Mouse (Mus musculus) brain, embryonic 14.5 days (tissue): ENCODE measurements around the gene Clca3a1.

ENCODE experiments used
- CTCF ChIP-seq: fragments of 200-500 bp; IDR thresholded peaks from 2 replicates; pipeline ENCODE4 v1.5.1; 2012; ENCODE audit warnings: inconsistent platforms, mild to moderate bottlenecking, moderate library complexity, borderline replicate concordance; ENCODE audit not compliant: insufficient read depth, insufficient read length; ENCODE audit errors: extremely low read depth
- POLR2A ChIP-seq: fragments of 200-500 bp; IDR thresholded peaks from 2 replicates; pipeline ENCODE4 v1.6.1; 2012; ENCODE audit warnings: mild to moderate bottlenecking, inconsistent platforms, borderline replicate concordance; ENCODE audit not compliant: poor library complexity, insufficient read depth, insufficient read length, severe bottlenecking; ENCODE audit errors: extremely low read depth

DNA sequence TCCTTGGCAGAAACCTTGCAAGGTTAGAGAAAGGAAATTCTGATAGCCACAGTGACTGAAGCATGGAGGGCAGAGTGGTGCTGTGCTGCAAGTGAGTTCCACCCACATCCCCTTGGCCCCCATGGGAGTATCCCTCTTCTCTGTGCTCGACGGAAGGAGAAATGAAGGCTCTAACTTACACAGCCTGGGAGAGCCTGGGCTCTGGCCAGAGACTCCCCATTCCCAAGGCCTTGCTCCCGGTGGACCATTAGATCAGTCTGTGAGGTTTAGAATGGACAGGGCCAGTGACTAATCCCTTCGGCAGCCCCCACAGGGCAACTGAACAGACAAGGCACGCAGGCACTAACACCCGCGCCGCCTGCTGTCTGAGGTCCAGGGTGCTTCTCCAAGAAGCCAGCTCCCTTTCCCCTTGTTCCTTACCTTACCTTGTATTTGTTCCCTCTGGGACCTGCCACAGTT is 81.0 kb downstream of the Clca3a1 start:
- no peak for TF ChIP-seq CTCF
- no peak for TF ChIP-seq POLR2A
